Mouse (Mus musculus) R1 (cell line): ENCODE results near the gene Rps11.
"Not testable (repeated sequence)": the region's sequence is repeated elsewhere in the genome, so short reads cannot be mapped to it uniquely, and the experiment has no call there.

Experiments
- DNase-seq: peaks from one replicate; pipeline ENCODE4 v3.0.0-alpha.2; 2018; ENCODE audit warnings: low read depth, low spot score

Gene Rps11

GRCm38 (mm10) chr7:45111940-45112339, 12.3 kb downstream of the Rps11 start:
- DNase-seq = peak; percentile 94

- DNase-seq = peak; percentile 60
Measured at GRCm38 (mm10) chr7:45110089-45110488, 14.2 kb downstream of the Rps11 start.

GRCm38 (mm10) chr7:45107052-45107645, 17.1 kb downstream of the Rps11 start:
- DNase-seq = peak; percentile 53

- peak; percentile 59 for DNase-seq
Measured at GRCm38 (mm10) chr7:45106441-45106840, 17.8 kb downstream of the Rps11 start.

GRCm38 (mm10) chr7:45105491-45105890, 18.7 kb downstream of the Rps11 start:
- DNase-seq = peak; percentile 44

- no peak for DNase-seq
Measured at GRCm38 (mm10) chr7:45104941-45105340, 19.3 kb downstream of the Rps11 start.

- DNase-seq = peak; percentile 78
Measured at GRCm38 (mm10) chr7:45103652-45104180, 20.5 kb downstream of the Rps11 start, which contains the start of gene Fcgrt. Gene Fcgrt, minus strand, starts transcription at chr7:45103851.

- no peak for DNase-seq
Measured at GRCm38 (mm10) chr7:45102940-45103585, 21.2 kb downstream of the Rps11 start.

GRCm38 (mm10) chr7:45102441-45102840, 21.8 kb downstream of the Rps11 start:
- no peak for DNase-seq

GRCm38 (mm10) chr7:45100046-45100445, 24.2 kb downstream of the Rps11 start:
- DNase-seq = no peak

- DNase-seq = peak; percentile 84
Measured at GRCm38 (mm10) chr7:45098541-45099240, 25.5 kb downstream of the Rps11 start.

GRCm38 (mm10) chr7:45097479-45097878, 26.8 kb downstream of the Rps11 start:
- no peak for DNase-seq

GRCm38 (mm10) chr7:45095965-45096364, 28.3 kb downstream of the Rps11 start:
- DNase-seq = not testable (repeated sequence)

- no peak for DNase-seq
Measured at GRCm38 (mm10) chr7:45095367-45095766, 28.9 kb downstream of the Rps11 start.

GRCm38 (mm10) chr7:45094121-45094520, 30.1 kb downstream of the Rps11 start:
- no peak for DNase-seq

- DNase-seq = peak; percentile 83
Measured at GRCm38 (mm10) chr7:45093516-45093905, 30.7 kb downstream of the Rps11 start.

- DNase-seq = no peak
Measured at GRCm38 (mm10) chr7:45092828-45093515, 31.3 kb downstream of the Rps11 start.

GRCm38 (mm10) chr7:45092048-45092447, 32.2 kb downstream of the Rps11 start, which contains the start of gene Rcn3:
Gene Rcn3, minus strand, starts transcription at chr7:45092221.
- DNase-seq = peak; percentile 92

GRCm38 (mm10) chr7:45091001-45091990, 32.9 kb downstream of the Rps11 start:
- DNase-seq = no peak

- no peak for DNase-seq
Measured at GRCm38 (mm10) chr7:45090251-45090977, 33.8 kb downstream of the Rps11 start.
